Comparison of ENCODE assay signal across 8 mouse cellular contexts in genomic region chr11:80088917-80089816, GRCm38 (mm10). TPM values are rescaled to one million over a fixed set of nuclear protein-coding genes. Genes with fewer than 3 reads are reported as not detected.
DNase-seq lines count a peak whose midpoint lies in the region; ATAC-seq and TF ChIP-seq lines count a peak whose summit lies in the region.

Atad5 (plus strand) TSS chr11:80089400.

- peak; percentile 90 for DNase-seq in ES-CJ7 (ENCODE audit: low read depth, low spot score)
- DNase-seq in cerebellum, adult 11 months, result peak; percentile 85
- peak; percentile 69 for DNase-seq in heart, postnatal 25 days (ENCODE audit: low spot score)
- peak; percentile 74 to 92 for DNase-seq in layer of hippocampus, adult 18-20 months (ENCODE audit: low spot score in 2 of 2)
- peak; percentile 89 for DNase-seq in lung, adult 2 months
- peak; percentile 66 to 74 for DNase-seq in thymus, adult 18-20 months

- H3K4me2 ChIP-seq in forebrain, embryonic 15.5 days (replicated peaks), result peak within 1 kb of the TSS; percentile 76

- no peak for TF ChIP-seq POLR2A in lung, adult 2 months (IDR thresholded peaks at IDR 0.05; ENCODE audit: borderline replicate concordance, extremely low read depth, low read depth, low read length)

- ATAC-seq in forebrain, embryonic 15.5 days (replicated peaks), result peak; percentile 89
- ATAC-seq in neutrophil, adult 5-6 weeks (ENCODE audit: extremely low read depth, insufficient number of reproducible peaks, low FRiP score, poor library complexity, severe bottlenecking), result peak; percentile 73

- no peaks in the 10 kb centered on the region for H3K27me3 ChIP-seq in forebrain, embryonic 15.5 days

- H3K4me1 ChIP-seq in forebrain, embryonic 15.5 days, result peaks cover 16% of the 10 kb centered on the region
- peaks cover 8% of the 10 kb centered on the region; the same call in 1 of the 2 replicates for H3K4me1 ChIP-seq in lung, adult 2 months (ENCODE audit: control insufficient read depth, insufficient read depth, low read length)

- no peaks in the 10 kb centered on the region for H3K36me3 ChIP-seq in forebrain, embryonic 15.5 days

- TF ChIP-seq CTCF in lung, adult 2 months (IDR thresholded peaks at IDR 0.05; ENCODE audit: insufficient read depth, low read length), result no peak

- H3K9ac ChIP-seq in forebrain, embryonic 15.5 days (replicated peaks), result peak within 1 kb of the TSS; percentile 92

- no peaks in the 10 kb centered on the region for H3K9me3 ChIP-seq in forebrain, embryonic 15.5 days

- intact Hi-C loops in heart, postnatal 25 days (cut with DNase I), result loop anchor here (5.0 to 10.0 kb wide), 3 partner anchors 93 to 268 kb away; partner anchors contain the start of genes Rhot1 and Rnf135

- 5% methylated on average over 57 of the region's 57 CpGs for WGBS in forebrain, embryonic 15.5 days
- 3% methylated on average over 57 of the region's 57 CpGs for WGBS in lung, adult 2 months

- peak within 1 kb of the TSS; percentile 98 for H3K4me3 ChIP-seq in forebrain, embryonic 15.5 days
- H3K4me3 ChIP-seq in lung, adult 2 months (replicated peaks; ENCODE audit: extremely low read depth, low read depth, low read length), result peak within 1 kb of the TSS; percentile 88

- H3K27ac ChIP-seq in forebrain, embryonic 15.5 days (replicated peaks), result peak within 1 kb of the TSS; percentile 50

RNA-seq across cellular contexts. Expression of gene Atad5, which starts in this region (rescaled TPM):
- 8.7 and 9.2 TPM in 2 replicates for polyA plus RNA-seq in forebrain, embryonic 15.5 days (2015; fragmentation: Nextera tagmentation; extraction: Ambion mirVana)
- total RNA-seq in heart, postnatal 25 days (2021), result under 1 TPM; 0.86 to 0.89 TPM
- total RNA-seq in layer of hippocampus, adult 18-20 months (2021), result 1 to 10 TPM; 2.6 to 3.1 TPM
- polyA plus RNA-seq in lung, adult 2 months (2012; rRNA removed), result 0.25 and 0.44 TPM in 2 replicates
- total RNA-seq in neutrophil, adult 5-6 weeks (2017), result 3.8 and 4.3 TPM in 2 replicates

Comparison
In these comparisons a context has a peak if more than half of its experiments do, and no peak if none do; other contexts are left out.
1. Peak in every context shown above with its lines: DNase-seq, ATAC-seq, H3K4me3 ChIP-seq and H3K27ac ChIP-seq.
2. Peak in DNase-seq in heart, postnatal 25 days; RNA of the gene not detected or under 1 TPM.
3. Peak in DNase-seq and H3K4me3 ChIP-seq in lung, adult 2 months; RNA of the gene not detected or under 1 TPM.